21 mouse cellular contexts compared by ENCODE assay signal in genomic region chr2:163452738-163453137, GRCm38 (mm10). TPM values are rescaled to one million over a fixed set of nuclear protein-coding genes. Genes with fewer than 3 reads are reported as not detected.
DNase-seq lines count a peak whose midpoint lies in the region; ATAC-seq and TF ChIP-seq lines count a peak whose summit lies in the region.
"Had no signal": no experiment of that assay in that cellular context is flagged by ENCODE, and none has a peak within 500 bp of the region (broad histone marks: within the 10 kb centered on the region; RNA-seq: fewer than 3 reads in every experiment).

No protein-coding gene starts in this region.

- H3K4me3 ChIP-seq in gastrocnemius, adult 2 months = no peak overlapping the region
- no peak overlapping the region for H3K4me3 ChIP-seq in layer of hippocampus, adult 2 months
- H3K4me3 ChIP-seq: embryonic facial prominence, embryonic 15.5 days had no signal

- H3K27ac ChIP-seq in gastrocnemius, adult 2 months = no peak overlapping the region
- no peak overlapping the region for H3K27ac ChIP-seq in layer of hippocampus, adult 2 months
- H3K27ac ChIP-seq: embryonic facial prominence, embryonic 15.5 days; liver, embryonic 14.5 days had no signal

- intact Hi-C loops in gastrocnemius, adult 2 months (cut with DNase I) = loop anchor here (2.0 to 10.0 kb wide), 2 partner anchors 20 to 142 kb away; partner anchors contain the start of gene Fitm2

- no peak for DNase-seq in gastrocnemius, adult 2 months
- no peak for DNase-seq in gastrocnemius, postnatal 25 days
- DNase-seq in layer of hippocampus, adult 2 months (ENCODE audit: low spot score in 2 of 2) = no peak
- no peak for DNase-seq in layer of hippocampus, postnatal 25 days (ENCODE audit: extremely low spot score in 1 of 2, low spot score in 1 of 2)
- DNase-seq in 3T3-L1 (ENCODE audit: low read depth, low spot score) (peak; percentile 52), ES-CJ7 (ENCODE audit: low read depth, low spot score) (peak; percentile 53)
- no peak for DNase-seq in thymus, postnatal 25 days
- DNase-seq: heart, postnatal 36 days; kidney, postnatal 25 days; left cerebral cortex, postnatal 4 days; right cerebral cortex, postnatal 25 days had no signal

- ATAC-seq in CD4-positive, CD25-positive, alpha-beta regulatory T cell, adult 4 months = no peak
- ATAC-seq: midbrain, embryonic 16.5 days; Patski had no signal

- TF ChIP-seq CTCF in gastrocnemius, adult 2 months (IDR thresholded peaks at IDR 0.05) = peak; percentile 60
- TF ChIP-seq CTCF in layer of hippocampus, adult 2 months (conservative IDR thresholded peaks at IDR 0.05) = peak; percentile 67

RNA-seq across cellular contexts. Expression of gene Gdap1l1, which starts 14.5 kb away (rescaled TPM):
- not detected for total RNA-seq in gastrocnemius, adult 2 months (2021)
- not detected for total RNA-seq in gastrocnemius, postnatal 25 days (2021)
- total RNA-seq in layer of hippocampus, adult 2 months (2021) = 10 to 100 TPM; 61.5 to 70.7 TPM
- 10 to 100 TPM; 64.5 to 74.6 TPM for total RNA-seq in layer of hippocampus, postnatal 25 days (2021)
- polyA plus RNA-seq in CD4-positive, CD25-positive, alpha-beta regulatory T cell, adult 4 months (2017; shearing (Covaris generic)) = not detected
- total RNA-seq: heart, postnatal 36 days; megakaryocyte, adult 5-6 weeks had no signal

RNA-seq across cellular contexts. Expression of gene Fitm2, which starts 19.7 kb away (rescaled TPM):
- 100 to 1,000 TPM in 1 of 2 experiments, 10 to 100 TPM in 1; 73.8 to 106 TPM for total RNA-seq in gastrocnemius, adult 2 months (2021)
- total RNA-seq in gastrocnemius, postnatal 25 days (2021) = 10 to 100 TPM; 72.3 to 83.1 TPM
- 10 to 100 TPM; 19.0 to 20.0 TPM for total RNA-seq in layer of hippocampus, adult 2 months (2021)
- total RNA-seq in layer of hippocampus, postnatal 25 days (2021) = 10 to 100 TPM; 17.6 to 20.8 TPM
- 1 to 10 TPM; 1.8 to 1.9 TPM for polyA plus RNA-seq in CD4-positive, CD25-positive, alpha-beta regulatory T cell, adult 4 months (2017; shearing (Covaris generic))

RNA-seq across cellular contexts. Expression of gene Oser1, which starts 28.2 kb away (rescaled TPM):
- total RNA-seq in gastrocnemius, adult 2 months (2021) = 10 to 100 TPM; 32.4 to 38.2 TPM
- 10 to 100 TPM; 23.8 to 27.0 TPM for total RNA-seq in gastrocnemius, postnatal 25 days (2021)
- total RNA-seq in layer of hippocampus, adult 2 months (2021) = 10 to 100 TPM; 17.1 to 17.2 TPM
- 10 to 100 TPM; 20.4 to 21.5 TPM for total RNA-seq in layer of hippocampus, postnatal 25 days (2021)
- polyA plus RNA-seq in CD4-positive, CD25-positive, alpha-beta regulatory T cell, adult 4 months (2017; shearing (Covaris generic)) = 100 to 1,000 TPM; 134 to 146 TPM

RNA-seq across cellular contexts. Expression of gene R3hdml, which starts 39.4 kb away (rescaled TPM):
- not detected for total RNA-seq in gastrocnemius, adult 2 months (2021)
- total RNA-seq in gastrocnemius, postnatal 25 days (2021) = not detected
- total RNA-seq in layer of hippocampus, adult 2 months (2021) = not detected
- total RNA-seq in layer of hippocampus, postnatal 25 days (2021) = not detected
- polyA plus RNA-seq in CD4-positive, CD25-positive, alpha-beta regulatory T cell, adult 4 months (2017; shearing (Covaris generic)) = not detected
- total RNA-seq: heart, postnatal 36 days; layer of hippocampus, postnatal 14 days; megakaryocyte, adult 5-6 weeks had no signal
- polyA plus RNA-seq: forebrain, embryonic 11.5 days; liver, embryonic 14.5 days; Patski; urinary bladder, adult 2 months had no signal

RNA-seq across cellular contexts. Expression of gene Hnf4a, which starts 53.9 kb away (rescaled TPM):
- total RNA-seq in gastrocnemius, adult 2 months (2021) = not detected
- not detected for total RNA-seq in gastrocnemius, postnatal 25 days (2021)
- not detected for total RNA-seq in layer of hippocampus, adult 2 months (2021)
- not detected for total RNA-seq in layer of hippocampus, postnatal 25 days (2021)
- not detected for polyA plus RNA-seq in CD4-positive, CD25-positive, alpha-beta regulatory T cell, adult 4 months (2017; shearing (Covaris generic))
- total RNA-seq: heart, postnatal 36 days; layer of hippocampus, postnatal 14 days; left cerebral cortex, postnatal 4 days; megakaryocyte, adult 5-6 weeks had no signal
- polyA plus RNA-seq: embryonic facial prominence, embryonic 15.5 days; forebrain, embryonic 11.5 days; midbrain, embryonic 16.5 days; neural tube, embryonic 11.5 days had no signal

Comparison
In these comparisons a context has a peak if more than half of its experiments do, and no peak if none do; other contexts are left out.
1. DNase-seq: peak in 3T3-L1 (single experiment) and ES-CJ7 (single experiment); none in gastrocnemius, adult 2 months (single experiment), gastrocnemius, postnatal 25 days (single experiment), layer of hippocampus, adult 2 months (0 of 2), layer of hippocampus, postnatal 25 days (0 of 2) and thymus, postnatal 25 days (single experiment).
2. RNA of gene Gdap1l1, which starts 14.5 kb away (total RNA-seq): 64.5 to 74.6 TPM in layer of hippocampus, postnatal 25 days and 61.5 to 70.7 TPM in layer of hippocampus, adult 2 months; not detected in gastrocnemius, adult 2 months and not detected in gastrocnemius, postnatal 25 days; every median in the first group is over 10 times any median in the second.